Mouse (Mus musculus) forebrain, embryonic 11.5 days (tissue): Measurements from ENCODE around the gene Slit1. TPM values are rescaled to one million over a fixed set of nuclear protein-coding genes. Genes with fewer than 3 reads are reported as not detected.

Experiments used
- ATAC-seq: fragments of 200-750 bp; cut with Nextera tagmentation; replicated peaks from 2 replicates; pipeline ENCODE4 v1.8.0; 2017; ENCODE audit warnings: moderate TSS enrichment; ENCODE audit not compliant: low FRiP score
- DNase-seq: peaks from one replicate; pipeline ENCODE4 v3.0.0-alpha.2; 2017; ENCODE audit warnings: low spot score
- H3K27ac ChIP-seq: fragments of 300-500 bp; sonication (generic); 2 replicates; pipeline ENCODE4 v1.5.1; 2014; ENCODE audit warnings: low read depth, low read length
- H3K27me3 ChIP-seq: fragments of 300-500 bp; sonication (generic); 2 replicates; pipeline ENCODE4 v1.6.1; 2014; ENCODE audit warnings: mild to moderate bottlenecking, low read length, mixed read lengths; ENCODE audit not compliant: control insufficient read depth, insufficient read depth
- H3K36me3 ChIP-seq: fragments of 300-500 bp; sonication (generic); 2 replicates; pipeline ENCODE4 v1.6.1; 2014; ENCODE audit warnings: mild to moderate bottlenecking, low read length, moderate library complexity, mixed read lengths; ENCODE audit not compliant: control insufficient read depth, insufficient read depth
- H3K4me1 ChIP-seq: fragments of 300-500 bp; sonication (generic); replicated peaks from 2 replicates; pipeline ENCODE4 v1.6.1; 2014; ENCODE audit warnings: low read length, mixed read lengths; ENCODE audit not compliant: control insufficient read depth, insufficient read depth
- H3K4me2 ChIP-seq: fragments of 300-500 bp; sonication (generic); 2 replicates; pipeline ENCODE4 v1.6.1; 2014; ENCODE audit warnings: low read depth, mild to moderate bottlenecking, low read length, moderate library complexity, mixed read lengths; ENCODE audit not compliant: severe bottlenecking
- H3K4me3 ChIP-seq: fragments of 300-500 bp; sonication (generic); 2 replicates; pipeline ENCODE4 v1.5.1; 2014; ENCODE audit warnings: low read depth, low read length
- H3K9ac ChIP-seq: fragments of 300-500 bp; sonication (generic); 2 replicates; pipeline ENCODE4 v1.6.1; 2014; ENCODE audit warnings: low read length
- H3K9me3 ChIP-seq: fragments of 300-500 bp; sonication (generic); 2 replicates; pipeline ENCODE4 v1.6.1; 2016; ENCODE audit warnings: low read length, mixed read lengths; ENCODE audit not compliant: control insufficient read depth
- WGBS: fragments of 180-500 bp; shearing (Covaris S2); extraction: QIAGEN DNeasy Blood & Tissue Kit; methylation state at CpG from one replicate; pipeline ENCODE4 v1.1.7; 2014; 5-methylcytosine and 5-hydroxymethylcytosine counted together
- polyA plus RNA-seq: library from polyadenylated mRNA; unstranded; fragments of >200 nt; fragmentation: Nextera tagmentation; extraction: Ambion mirVana; gene quantifications from 2 replicates; pipeline ENCODE4 v1.2.1, GENCODE M21; 2014

The Slit1 gene
- polyA plus RNA-seq, 1 experiment from 2014 or later, result 4.6 TPM

DNA sequence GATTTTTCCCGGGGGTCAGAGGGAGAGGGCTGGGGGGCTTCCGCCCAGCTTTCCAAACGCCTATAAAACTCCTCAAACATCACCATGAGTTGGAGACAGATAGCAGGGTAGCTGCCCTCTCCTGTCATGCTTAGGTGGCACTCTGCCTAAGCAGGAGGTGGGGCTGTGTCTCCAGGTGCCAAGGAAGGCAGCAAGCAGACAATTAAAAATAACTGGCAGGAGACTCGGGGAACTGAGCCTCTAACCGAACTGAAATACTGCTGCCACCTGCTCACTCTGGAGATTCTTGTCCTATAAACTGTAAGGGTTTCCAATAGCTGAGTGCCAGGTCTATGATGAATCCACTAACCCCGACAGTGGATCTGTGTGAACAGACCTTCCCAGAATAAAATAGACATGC lies 131.8 kb downstream of the Slit1 start:
- no peak for ATAC-seq
- no peak overlapping the region for H3K4me3 ChIP-seq
- no peaks in the 10 kb centered on the region for H3K27me3 ChIP-seq
- no peak for DNase-seq
- no peaks in the 10 kb centered on the region for H3K9me3 ChIP-seq
- no peak overlapping the region for H3K4me2 ChIP-seq
- H3K27ac ChIP-seq, result no peak overlapping the region
- WGBS, result 83% methylated on average over 6 of the region's 6 CpGs
- H3K9ac ChIP-seq, result no peak overlapping the region
- peaks cover 15% of the 10 kb centered on the region for H3K4me1 ChIP-seq
- H3K36me3 ChIP-seq, result no peaks in the 10 kb centered on the region

DNA sequence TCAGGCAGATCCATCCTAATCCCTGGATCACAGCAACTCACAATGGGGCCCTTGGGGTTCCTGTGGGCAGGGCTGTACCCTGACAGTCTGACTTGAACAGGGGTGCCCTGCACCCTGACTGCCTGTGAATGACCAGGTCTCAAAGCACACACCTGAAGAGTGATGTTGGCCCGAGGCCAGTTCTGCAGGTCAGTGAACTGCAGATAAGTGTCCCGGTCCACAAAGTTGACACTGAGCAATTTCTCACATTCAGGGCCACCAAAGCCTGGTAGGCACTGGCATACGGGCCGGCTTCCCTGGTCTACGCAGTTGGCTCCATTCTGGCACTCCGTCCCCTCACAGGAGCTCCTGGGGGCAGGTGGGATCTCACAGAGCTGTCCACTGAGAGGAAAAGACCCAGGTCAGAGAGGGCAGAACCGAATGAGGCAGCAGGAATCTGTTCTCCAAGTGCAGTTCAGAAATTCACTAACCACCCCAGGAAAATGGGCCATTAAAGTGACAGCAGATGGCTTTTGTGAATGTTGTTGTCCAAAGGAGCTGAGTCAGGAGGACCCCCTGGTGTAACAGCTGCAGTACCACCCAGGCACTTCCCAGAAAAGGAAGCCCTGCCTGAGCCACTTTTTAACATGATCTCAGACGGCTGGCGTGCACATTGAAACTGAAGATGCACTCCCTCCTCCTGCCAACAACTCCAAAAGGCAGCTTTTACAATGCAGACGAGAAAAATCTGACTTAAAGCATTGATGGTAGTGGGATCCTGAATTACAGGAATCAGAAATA lies 137.1 kb downstream of the Slit1 start:
- Histone ChIP-seq H3K9ac (no peak overlapping the region), H3K36me3 (no peaks in the 10 kb centered on the region)

DNA sequence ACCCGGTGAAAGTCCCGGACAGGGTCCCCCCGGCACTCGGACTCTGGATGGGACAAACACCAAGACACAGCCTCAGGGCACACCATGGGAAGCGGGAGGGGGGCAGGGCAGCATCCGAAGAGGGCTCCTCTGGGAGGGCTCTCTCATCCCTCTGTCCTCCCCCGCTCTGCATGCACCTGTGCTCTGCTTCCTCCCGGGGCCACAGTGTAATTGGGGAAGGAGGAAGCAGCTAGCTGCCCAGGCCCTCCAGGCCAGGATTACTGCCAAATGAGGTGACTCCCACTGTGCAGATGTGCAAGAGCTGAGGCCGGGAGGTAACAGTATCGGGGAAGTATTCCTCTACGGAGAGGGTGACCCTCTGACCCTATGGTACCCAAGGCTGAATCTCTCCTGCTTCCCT lies 142.8 kb downstream of the Slit1 start:
- no peak for DNase-seq
- no peak for ATAC-seq
- no peak overlapping the region for H3K27ac ChIP-seq
- no peaks in the 10 kb centered on the region for H3K27me3 ChIP-seq
- 46% methylated on average over 11 of the region's 11 CpGs for WGBS
- H3K9ac ChIP-seq, result no peak overlapping the region
- no peaks in the 10 kb centered on the region for H3K4me1 ChIP-seq
- H3K36me3 ChIP-seq, result no peaks in the 10 kb centered on the region
- H3K4me3 ChIP-seq, result no peak overlapping the region
- no peaks in the 10 kb centered on the region for H3K9me3 ChIP-seq
- H3K4me2 ChIP-seq, result no peak overlapping the region

More for the DNA sequence above, 137.1 kb downstream of the Slit1 start:
- Histone ChIP-seq H3K4me1 (no peaks in the 10 kb centered on the region), H3K27ac (no peak overlapping the region), H3K9me3 (no peaks in the 10 kb centered on the region), H3K4me2 (no peak overlapping the region), H3K27me3 (no peaks in the 10 kb centered on the region), H3K4me3 (no peak overlapping the region)
- no peak for ATAC-seq
- DNase-seq, result no peak
- WGBS, result 79% methylated on average over 10 of the region's 10 CpGs

DNA sequence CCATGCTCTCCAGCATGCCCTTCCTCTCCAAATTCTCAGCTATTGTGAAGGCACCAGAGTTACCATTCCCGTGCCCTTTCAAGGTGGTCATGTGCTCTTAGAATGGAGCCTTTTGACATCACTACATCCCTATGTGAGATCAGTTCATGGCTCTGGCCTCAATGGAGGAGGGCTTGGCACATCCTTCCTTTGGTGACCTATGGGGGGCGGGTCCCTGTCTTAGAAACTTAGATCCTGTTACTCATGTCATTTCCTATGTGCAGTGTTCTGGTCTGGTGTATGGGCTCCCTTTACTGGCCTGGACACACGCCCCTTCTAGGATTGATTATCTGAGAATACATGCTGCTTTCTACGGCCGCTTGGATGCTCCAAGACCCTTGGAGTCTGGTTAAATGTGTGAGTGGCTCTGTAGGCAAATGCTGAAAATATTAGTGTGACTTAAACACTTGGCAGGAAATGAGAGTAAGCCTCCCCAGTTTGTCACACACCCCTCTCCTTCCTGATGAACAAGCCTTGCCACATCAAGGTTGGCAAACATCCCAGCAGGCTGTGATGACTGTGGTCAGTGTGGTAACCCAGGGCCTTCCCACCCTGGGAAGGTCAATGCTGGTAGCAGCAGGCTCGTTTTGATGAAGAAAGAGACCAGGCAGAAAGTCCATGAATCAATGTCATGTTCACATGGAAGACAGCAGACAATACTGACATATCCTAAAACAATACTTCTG lies 146.1 kb downstream of the Slit1 start:
- no peaks in the 10 kb centered on the region for H3K9me3 ChIP-seq
- no peaks in the 10 kb centered on the region for H3K36me3 ChIP-seq
- DNase-seq, result no peak
- WGBS, result 88% methylated on average over 6 of the region's 6 CpGs
- H3K9ac ChIP-seq, result no peak overlapping the region
- no peak overlapping the region for H3K4me2 ChIP-seq
- H3K4me1 ChIP-seq, result no peaks in the 10 kb centered on the region
- H3K27me3 ChIP-seq, result no peaks in the 10 kb centered on the region
- H3K4me3 ChIP-seq, result no peak overlapping the region
- ATAC-seq, result no peak
- no peak overlapping the region for H3K27ac ChIP-seq

DNA sequence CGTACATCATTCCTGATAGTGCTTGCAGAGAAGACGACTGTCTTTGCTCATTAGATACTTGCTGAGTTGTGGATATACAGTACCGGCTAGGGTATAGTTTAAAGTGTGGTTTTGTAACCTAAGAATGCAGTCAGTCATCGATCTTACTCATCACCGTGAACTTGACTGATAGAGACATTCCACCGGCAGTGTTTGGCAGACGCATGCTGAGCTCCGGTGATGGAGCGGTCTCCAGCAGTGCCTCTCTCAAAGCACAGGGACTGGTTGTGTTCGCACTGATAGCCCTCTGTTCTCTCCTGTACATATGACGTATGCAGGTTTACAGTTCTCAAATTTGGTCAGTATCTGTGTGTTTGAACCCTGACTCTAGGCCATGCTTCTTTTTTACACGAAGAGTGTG lies 151.7 kb downstream of the Slit1 start:
- Histone ChIP-seq H3K9ac (no peak overlapping the region), H3K9me3 (no peaks in the 10 kb centered on the region), H3K4me1 (no peaks in the 10 kb centered on the region), H3K4me3 (no peak overlapping the region), H3K27me3 (no peaks in the 10 kb centered on the region), H3K4me2 (no peak overlapping the region), H3K27ac (no peak overlapping the region), H3K36me3 (no peaks in the 10 kb centered on the region)
- no peak for DNase-seq
- WGBS, result 88% methylated on average over 12 of the region's 12 CpGs
- ATAC-seq, result no peak

DNA sequence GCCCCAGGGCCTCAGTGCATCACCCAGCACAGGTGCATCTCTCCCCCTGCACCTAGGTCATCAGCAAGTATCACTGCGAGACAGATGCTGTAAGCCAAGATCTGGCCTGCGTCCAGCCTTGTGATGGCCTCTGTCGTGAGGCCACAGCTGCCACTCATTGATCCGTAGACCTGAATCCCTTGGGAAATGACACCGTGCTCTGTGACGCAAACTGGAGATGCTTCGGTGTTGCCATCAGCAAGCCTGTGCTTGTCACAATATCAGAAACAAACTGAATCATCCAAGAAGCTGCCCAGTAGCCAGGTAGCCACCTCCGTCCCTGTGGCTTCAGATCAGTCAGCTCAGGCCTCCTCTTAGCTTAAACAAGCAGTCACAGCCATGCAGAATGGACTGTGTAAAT lies 153.8 kb downstream of the Slit1 start:
- no peak for ATAC-seq
- Histone ChIP-seq H3K27me3 (no peaks in the 10 kb centered on the region), H3K9me3 (no peaks in the 10 kb centered on the region), H3K4me3 (no peak overlapping the region), H3K27ac (no peak overlapping the region), H3K9ac (no peak overlapping the region), H3K4me2 (no peak overlapping the region), H3K36me3 (no peaks in the 10 kb centered on the region; the same call in 1 of the 2 replicates), H3K4me1 (no peaks in the 10 kb centered on the region)
- DNase-seq, result no peak
- 90% methylated on average over 8 of the region's 8 CpGs for WGBS

DNA sequence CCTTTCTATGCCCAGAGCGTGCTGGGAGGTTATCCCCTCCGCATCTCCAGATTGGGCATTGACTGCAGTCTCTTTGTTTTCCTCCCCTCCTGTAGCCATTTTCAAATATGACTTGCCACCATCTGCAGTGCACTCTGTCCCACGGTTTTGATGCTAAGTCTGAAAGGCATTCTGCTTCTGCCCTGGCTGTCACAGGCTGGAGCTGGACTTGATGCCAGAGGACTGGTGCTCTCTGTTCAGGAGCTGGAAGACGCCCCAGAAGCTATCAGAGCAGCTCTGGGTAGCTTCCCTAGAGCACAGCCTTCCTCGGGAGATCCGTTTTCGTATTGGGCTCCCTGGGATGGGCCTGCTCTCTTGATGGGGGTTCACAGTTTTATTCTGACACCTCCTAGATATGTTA lies 154.4 kb downstream of the Slit1 start:
- Histone ChIP-seq H3K9ac (no peak overlapping the region), H3K4me2 (no peak overlapping the region), H3K27me3 (no peaks in the 10 kb centered on the region), H3K4me1 (no peaks in the 10 kb centered on the region), H3K4me3 (no peak overlapping the region), H3K9me3 (no peaks in the 10 kb centered on the region), H3K36me3 (no peaks in the 10 kb centered on the region; the same call in 1 of the 2 replicates), H3K27ac (no peak overlapping the region)
- DNase-seq, result no peak
- 85% methylated on average over 7 of the region's 7 CpGs for WGBS
- no peak for ATAC-seq

DNA sequence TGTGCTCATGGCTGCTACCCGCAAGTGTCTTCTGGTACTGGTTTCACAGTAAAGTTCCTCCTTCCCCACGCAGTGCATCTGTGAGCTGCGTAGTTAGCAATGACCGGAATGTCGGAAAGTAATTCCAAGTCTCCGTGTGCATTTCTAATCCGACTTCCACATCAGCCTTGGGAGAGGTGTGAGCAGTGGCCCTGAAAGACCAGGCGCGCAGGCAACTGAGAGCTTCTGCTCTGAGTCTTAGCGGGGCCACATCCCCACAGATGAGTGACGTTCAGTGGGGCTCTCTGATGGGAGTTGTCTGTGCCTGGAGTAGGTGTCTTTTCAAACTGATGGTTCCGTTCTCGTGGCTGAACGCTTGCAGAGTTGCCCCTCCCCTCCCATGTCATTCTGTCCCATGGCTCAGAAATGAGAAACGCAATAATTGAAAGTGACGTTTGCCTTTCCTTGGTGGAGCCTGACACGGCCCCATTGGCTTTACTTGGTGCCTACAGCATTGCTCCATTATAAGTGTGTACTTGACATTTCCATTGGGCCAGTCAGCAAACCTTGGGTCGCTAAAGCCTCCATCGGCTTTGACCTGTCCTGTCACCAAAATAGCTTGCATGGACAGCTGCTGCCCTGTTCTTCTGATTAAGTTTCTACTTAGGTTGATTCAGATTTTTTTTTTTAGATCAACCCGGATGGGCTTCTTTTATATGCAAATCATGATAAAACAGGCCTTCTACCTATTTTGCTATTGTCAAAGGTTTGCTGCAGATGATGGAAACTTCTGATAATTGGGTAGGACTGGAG lies 155.8 kb downstream of the Slit1 start:
- H3K27me3 ChIP-seq, result no peaks in the 10 kb centered on the region
- no peaks in the 10 kb centered on the region for H3K9me3 ChIP-seq
- no peak for DNase-seq
- H3K36me3 ChIP-seq, result peaks cover 3% of the 10 kb centered on the region
- H3K4me1 ChIP-seq, result no peaks in the 10 kb centered on the region
- no peak overlapping the region for H3K4me2 ChIP-seq
- H3K4me3 ChIP-seq, result no peak overlapping the region
- no peak overlapping the region for H3K9ac ChIP-seq
- 92% methylated on average over 20 of the region's 20 CpGs for WGBS
- ATAC-seq, result no peak
- no peak overlapping the region for H3K27ac ChIP-seq
